Mouse (Mus musculus) embryonic facial prominence, embryonic 11.5 days (tissue): ENCODE data around the gene Phldb1. TPM values are rescaled to one million over a fixed set of nuclear protein-coding genes. Genes with fewer than 3 reads are reported as not detected.

Experiments used
- ATAC-seq: fragments of 200-750 bp; cut with Nextera tagmentation; replicated peaks from 2 replicates; pipeline ENCODE4 v1.8.0; 2017; ENCODE audit warnings: low read depth; ENCODE audit not compliant: insufficient number of reproducible peaks, low FRiP score, low TSS enrichment
- DNase-seq: peaks from one replicate; pipeline ENCODE4 v3.0.0-alpha.2; 2015; ENCODE audit warnings: low spot score
- H3K27ac ChIP-seq: fragments of 300-500 bp; sonication (generic); replicated peaks from 2 replicates; pipeline ENCODE4 v1.5.1; 2014; ENCODE audit warnings: mild to moderate bottlenecking, low read depth, low read length, control low read depth
- H3K27me3 ChIP-seq: fragments of 300-500 bp; sonication (generic); 2 replicates; pipeline ENCODE4 v1.6.1; 2014; ENCODE audit warnings: mild to moderate bottlenecking, low read length, moderate library complexity, mixed read lengths; ENCODE audit not compliant: control insufficient read depth, insufficient read depth
- H3K36me3 ChIP-seq: fragments of 300-500 bp; sonication (generic); replicated peaks from 2 replicates; pipeline ENCODE4 v1.6.1; 2014; ENCODE audit warnings: low read depth, mild to moderate bottlenecking, low read length, moderate library complexity, mixed read lengths; ENCODE audit not compliant: control insufficient read depth, insufficient read depth
- H3K4me1 ChIP-seq: fragments of 300-500 bp; sonication (generic); 2 replicates; pipeline ENCODE4 v1.6.1; 2014; ENCODE audit warnings: low read length, mixed read lengths; ENCODE audit not compliant: control insufficient read depth, insufficient read depth
- H3K4me2 ChIP-seq: fragments of 300-500 bp; sonication (generic); 2 replicates; pipeline ENCODE4 v1.6.1; 2014; ENCODE audit warnings: low read depth, mild to moderate bottlenecking, control low read depth, low read length, moderate library complexity
- H3K4me3 ChIP-seq: fragments of 300-500 bp; sonication (generic); 2 replicates; pipeline ENCODE4 v1.5.1; 2014; ENCODE audit warnings: low read depth, low read length, control low read depth
- H3K9ac ChIP-seq: fragments of 300-500 bp; sonication (generic); replicated peaks from 2 replicates; pipeline ENCODE4 v1.6.1; 2014; ENCODE audit warnings: mild to moderate bottlenecking, control low read depth, low read length
- H3K9me3 ChIP-seq: fragments of 300-500 bp; sonication (generic); replicated peaks from 2 replicates; pipeline ENCODE4 v1.6.1; 2016; ENCODE audit warnings: mild to moderate bottlenecking, low read length, inconsistent platforms, mixed read lengths; ENCODE audit not compliant: control insufficient read depth
- WGBS: fragments of 180-500 bp; shearing (Covaris S2); extraction: QIAGEN DNeasy Blood & Tissue Kit; methylation state at CpG from one replicate; pipeline ENCODE4 v1.1.7; 2014; 5-methylcytosine and 5-hydroxymethylcytosine counted together
- polyA plus RNA-seq: library from polyadenylated mRNA; unstranded; fragments of >200 nt; fragmentation: Nextera tagmentation; extraction: Ambion mirVana; gene quantifications from 2 replicates; pipeline ENCODE4 v1.2.1, GENCODE M21; 2014

Gene Phldb1
- polyA plus RNA-seq, 1 experiment from 2014 or later: 27.8 TPM

DNA sequence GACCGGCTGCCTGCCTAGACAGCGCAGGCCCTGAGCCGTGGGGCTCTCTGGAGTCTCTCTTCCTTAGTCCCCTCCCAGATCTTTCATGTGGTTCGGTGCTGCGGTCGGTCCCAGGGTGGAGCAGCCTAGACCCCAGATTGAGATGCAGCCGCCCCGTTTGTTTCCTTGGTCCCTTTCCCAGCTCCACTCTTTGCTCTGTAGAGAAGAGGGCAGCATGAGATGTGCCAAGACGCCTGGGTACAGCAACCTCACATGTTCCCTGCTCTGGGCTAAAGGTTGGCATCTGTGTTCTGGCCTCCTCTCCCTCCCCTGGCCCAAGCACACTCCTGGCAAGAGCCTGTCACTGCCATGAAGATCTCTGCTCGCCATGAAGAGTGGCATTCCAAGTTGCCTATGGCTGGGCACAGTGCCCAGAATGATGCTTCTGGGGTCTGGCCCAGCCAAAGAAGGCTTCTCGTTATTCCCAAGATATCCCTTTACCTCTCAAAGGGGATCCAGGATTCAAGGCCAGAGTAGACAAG lies 11.4 kb downstream of the Phldb1 start:
- Histone ChIP-seq H3K4me2 (no peak overlapping the region), H3K27me3 (no peaks in the 10 kb centered on the region)
- WGBS: 78% methylated on average over 11 of the region's 11 CpGs

GRCm38 (mm10) chr9:44723008-44723407 lies 12.0 kb downstream of the Phldb1 start:
- 37% methylated on average over 7 of the region's 7 CpGs for WGBS
- Histone ChIP-seq H3K9ac (peak overlapping the region; percentile 34), H3K9me3 (no peaks in the 10 kb centered on the region), H3K36me3 (no peaks in the 10 kb centered on the region; the same call in 1 of the 2 replicates), H3K4me2 (no peak overlapping the region), H3K27me3 (no peaks in the 10 kb centered on the region), H3K4me3 (no peak overlapping the region), H3K4me1 (peaks cover 14% of the 10 kb centered on the region), H3K27ac (peak overlapping the region; percentile 52; the same call in 1 of the 2 replicates)
- DNase-seq (no peak), ATAC-seq (no peak)

More for the DNA sequence above, 11.4 kb downstream of the Phldb1 start:
- Histone ChIP-seq H3K4me1 (peaks cover 14% of the 10 kb centered on the region), H3K27ac (peak overlapping the region; percentile 52; the same call in 1 of the 2 replicates), H3K9ac (peak overlapping the region; percentile 34), H3K4me3 (no peak overlapping the region), H3K36me3 (no peaks in the 10 kb centered on the region), H3K9me3 (no peaks in the 10 kb centered on the region)
- DNase-seq (no peak), ATAC-seq (no peak)

- H3K36me3 ChIP-seq: peaks cover under 1% of the 10 kb centered on the region; the same call in 1 of the 2 replicates
- no peak overlapping the region for H3K4me2 ChIP-seq
- H3K9me3 ChIP-seq: no peaks in the 10 kb centered on the region
- no peak for ATAC-seq
- WGBS: 75% methylated on average over 7 of the region's 7 CpGs
- no peak overlapping the region for H3K4me3 ChIP-seq
- no peak overlapping the region for H3K27ac ChIP-seq
- DNase-seq: peak; percentile 12
- H3K9ac ChIP-seq: no peak overlapping the region
- peaks cover 14% of the 10 kb centered on the region for H3K4me1 ChIP-seq
- H3K27me3 ChIP-seq: no peaks in the 10 kb centered on the region
Measured at GRCm38 (mm10) chr9:44722575-44722974, 12.4 kb downstream of the Phldb1 start.

DNA sequence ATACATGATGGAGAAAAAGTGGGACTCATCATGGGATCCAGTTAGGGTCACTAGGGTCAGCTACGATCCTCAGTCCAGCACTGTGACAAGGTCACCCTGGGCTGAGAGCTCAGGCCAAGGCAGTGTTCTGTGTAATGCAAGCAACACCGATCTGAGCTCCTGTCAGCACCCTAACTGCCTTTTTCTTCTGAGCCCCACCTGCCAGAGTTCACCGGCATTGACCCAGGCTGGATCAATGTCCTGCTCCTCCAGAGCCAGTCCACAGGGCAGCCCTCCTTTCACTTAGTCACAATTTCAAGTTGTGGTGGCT lies 13.2 kb downstream of the Phldb1 start:
- Histone ChIP-seq H3K9ac (no peak overlapping the region; the same call in 1 of the 2 replicates), H3K4me2 (no peak overlapping the region), H3K4me1 (peaks cover 11% of the 10 kb centered on the region), H3K27ac (no peak overlapping the region), H3K9me3 (no peaks in the 10 kb centered on the region), H3K27me3 (no peaks in the 10 kb centered on the region), H3K36me3 (peaks cover 2% of the 10 kb centered on the region), H3K4me3 (peak overlapping the region; percentile 81; the same call in 1 of the 2 replicates)
- ATAC-seq (no peak), DNase-seq (no peak)
- WGBS: 72% methylated on average over 3 of the region's 3 CpGs

GRCm38 (mm10) chr9:44721154-44721876 lies 13.7 kb downstream of the Phldb1 start:
- DNase-seq (peak; percentile 88), ATAC-seq (peak; percentile 77)
- H3K27ac ChIP-seq: peak overlapping the region; percentile 70
- H3K9me3 ChIP-seq: no peaks in the 10 kb centered on the region
- H3K4me2 ChIP-seq: peak overlapping the region; percentile 77
- H3K4me1 ChIP-seq: peaks cover 10% of the 10 kb centered on the region
- H3K4me3 ChIP-seq: peak overlapping the region; percentile 81
- under 1% methylated on average over 39 of the region's 40 CpGs for WGBS
- no peaks in the 10 kb centered on the region for H3K27me3 ChIP-seq
- H3K9ac ChIP-seq: peak overlapping the region; percentile 91
- H3K36me3 ChIP-seq: peaks cover 2% of the 10 kb centered on the region

DNA sequence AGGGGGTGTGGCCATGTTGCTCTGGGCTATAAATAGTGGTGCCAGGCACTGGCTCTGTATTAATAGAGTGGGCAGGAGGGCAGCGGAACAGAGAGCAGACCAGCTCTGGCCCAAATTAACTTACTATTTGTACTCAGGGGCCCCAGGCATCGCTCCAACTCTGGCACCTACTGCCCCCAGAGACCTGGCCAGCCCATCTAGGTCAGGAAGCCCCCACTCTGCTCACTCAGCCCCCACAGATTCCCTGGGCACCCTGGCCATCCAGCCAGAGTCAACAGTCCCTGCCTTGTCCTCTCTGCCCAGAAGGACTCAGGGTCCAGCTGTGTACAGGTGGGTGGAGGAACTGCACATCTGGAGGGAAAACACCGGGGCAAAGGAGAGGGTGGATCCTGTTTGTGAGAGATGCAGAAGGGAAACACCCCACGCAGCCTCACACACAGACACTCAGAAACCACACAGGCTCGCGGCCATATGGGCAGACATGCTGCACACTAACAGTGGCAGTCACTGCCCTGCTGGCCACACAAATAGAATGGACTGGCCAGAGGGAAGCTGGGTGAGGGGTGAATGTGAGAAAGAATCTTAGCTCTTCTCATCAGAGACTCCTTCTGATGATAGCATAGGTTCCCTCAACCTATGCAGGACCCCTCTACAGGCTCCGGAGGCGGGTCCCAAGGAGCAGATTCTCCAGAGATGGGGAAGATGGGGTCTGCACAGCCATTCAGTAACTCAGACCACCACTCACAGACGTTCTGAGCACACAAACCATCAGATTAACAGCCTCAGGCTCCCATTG lies 14.4 kb downstream of the Phldb1 start:
- H3K36me3 ChIP-seq: peaks cover 3% of the 10 kb centered on the region
- peak overlapping the region; percentile 70 for H3K27ac ChIP-seq
- peaks cover 10% of the 10 kb centered on the region for H3K4me1 ChIP-seq
- H3K9me3 ChIP-seq: no peaks in the 10 kb centered on the region
- WGBS: 19% methylated on average over 9 of the region's 9 CpGs
- ATAC-seq (0 out of 2 replicates have a peak, but pooled peaks have one; percentile 9), DNase-seq (peak; percentile 6)
- peak overlapping the region; percentile 91 for H3K9ac ChIP-seq
- peak overlapping the region; percentile 77 for H3K4me2 ChIP-seq
- no peaks in the 10 kb centered on the region for H3K27me3 ChIP-seq
- peak overlapping the region; percentile 81 for H3K4me3 ChIP-seq

DNA sequence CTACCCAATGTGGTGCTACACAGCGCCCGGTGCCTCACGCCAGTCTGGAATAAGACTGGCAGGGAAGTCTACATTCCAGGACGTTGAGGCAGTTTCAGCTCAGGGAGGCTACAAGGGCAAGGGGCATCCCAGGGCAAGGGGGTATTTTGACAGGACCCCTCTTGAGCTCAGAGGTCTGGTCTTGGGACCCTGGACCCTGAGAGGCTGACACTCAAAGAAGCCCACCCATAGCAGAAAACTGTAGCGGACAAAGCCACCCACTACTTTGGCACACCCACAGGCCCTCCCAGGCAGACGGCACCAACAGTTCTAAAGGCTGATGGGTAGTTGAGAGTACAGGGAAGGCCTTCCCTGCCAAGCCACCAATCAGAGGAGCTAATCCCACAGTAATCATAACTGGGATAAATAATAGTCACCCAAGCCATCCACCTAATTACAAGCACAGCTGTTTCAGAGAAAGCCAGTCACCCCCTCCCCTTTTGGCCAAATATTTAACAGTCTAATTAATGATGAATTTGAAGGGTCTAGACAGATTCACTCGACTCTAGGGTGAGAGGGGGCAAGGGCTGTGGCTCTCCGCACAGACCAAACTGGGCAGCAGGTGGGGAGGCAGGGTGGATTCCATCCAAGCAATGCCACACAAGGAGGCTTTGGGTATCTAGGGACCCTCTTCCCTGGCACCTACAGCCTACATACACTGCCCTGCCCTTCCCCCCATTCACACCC lies 15.2 kb downstream of the Phldb1 start:
- Histone ChIP-seq H3K27ac (no peak overlapping the region), H3K4me1 (peaks cover 10% of the 10 kb centered on the region), H3K9me3 (no peaks in the 10 kb centered on the region), H3K36me3 (peaks cover 5% of the 10 kb centered on the region), H3K9ac (no peak overlapping the region; the same call in 1 of the 2 replicates), H3K27me3 (no peaks in the 10 kb centered on the region), H3K4me2 (peak overlapping the region; percentile 77), H3K4me3 (no peak overlapping the region)
- 80% methylated on average over 8 of the region's 8 CpGs for WGBS
- ATAC-seq (no peak), DNase-seq (no peak)
